Mouse (Mus musculus): Measurements from ENCODE around the gene Arpc3.
A peak's percentile ranks its signal among the peaks of the same experiment; 100 is the strongest.

DNA sequence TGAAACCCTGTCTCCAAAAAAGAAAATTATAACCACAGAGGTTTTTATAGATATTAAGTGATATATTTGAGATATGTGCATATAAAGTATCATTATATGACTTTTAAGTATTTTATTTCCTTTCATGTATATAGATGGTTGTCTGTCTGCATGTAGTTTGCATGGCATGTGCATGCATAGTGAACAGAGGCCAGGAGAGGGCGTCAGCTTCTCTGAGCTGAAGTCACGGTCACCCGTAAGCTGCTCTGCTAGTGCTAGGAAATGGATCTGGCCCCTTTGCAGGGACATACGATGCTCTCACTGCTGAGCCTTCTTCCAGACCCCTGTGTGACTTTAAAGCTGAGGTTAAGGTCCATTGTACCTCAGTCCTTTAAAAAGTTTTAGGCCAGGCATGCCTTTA, 42.9 kb downstream of the Arpc3 start:
- peak; percentile 20; the same call in 1 of the 2 replicates for TF ChIP-seq CTCF (IDR thresholded peaks at IDR 0.05; ENCODE audit: control insufficient read depth, insufficient read depth, low read length)
- no peak for TF ChIP-seq POLR2A (IDR thresholded peaks at IDR 0.05; ENCODE audit: borderline replicate concordance, control insufficient read depth, low read depth, low read length)

All from bone marrow, adult 2 months (tissue).